Mouse (Mus musculus): ENCODE measurements around the gene Sptssa.
A peak's percentile ranks its signal among the peaks of the same experiment; 100 is the strongest.
"Not testable (repeated sequence)": the region's sequence is repeated elsewhere in the genome, so short reads cannot be mapped to it uniquely, and the experiment has no call there.

The Sptssa gene

GRCm38 (mm10) chr12:54656396-54657171 lies at the start of gene Sptssa:
Sptssa (minus strand) TSS chr12:54656573.
- DNase-seq: peak; percentile 96

- no peak for DNase-seq
Observed at GRCm38 (mm10) chr12:54699394-54699793, 43.0 kb upstream of the Sptssa start.

GRCm38 (mm10) chr12:54697791-54698250 lies 41.4 kb upstream of the Sptssa start:
- DNase-seq: peak; percentile 36

- DNase-seq: peak; percentile 50
Observed at GRCm38 (mm10) chr12:54697003-54697597, 40.7 kb upstream of the Sptssa start.

GRCm38 (mm10) chr12:54696242-54697002 lies 40.0 kb upstream of the Sptssa start:
- peak; percentile 98 for DNase-seq

GRCm38 (mm10) chr12:54695511-54696241 lies 39.3 kb upstream of the Sptssa start, which contains the start of gene Eapp:
Eapp (minus strand) TSS chr12:54695897.
- DNase-seq: peak; percentile 95

GRCm38 (mm10) chr12:54694847-54695510 lies 38.6 kb upstream of the Sptssa start:
- DNase-seq: no peak

GRCm38 (mm10) chr12:54689082-54689481 lies 32.7 kb upstream of the Sptssa start:
- DNase-seq: no peak

GRCm38 (mm10) chr12:54683182-54683581 lies 26.8 kb upstream of the Sptssa start:
- DNase-seq: no peak

- no peak for DNase-seq
Observed at GRCm38 (mm10) chr12:54676709-54677108, 20.3 kb upstream of the Sptssa start.

GRCm38 (mm10) chr12:54675396-54675795 lies 19.0 kb upstream of the Sptssa start:
- DNase-seq: no peak

GRCm38 (mm10) chr12:54671262-54671661 lies 14.9 kb upstream of the Sptssa start:
- no peak for DNase-seq

- DNase-seq: no peak
Observed at GRCm38 (mm10) chr12:54668141-54668540, 11.8 kb upstream of the Sptssa start.

GRCm38 (mm10) chr12:54665526-54665925 lies 9.2 kb upstream of the Sptssa start:
- DNase-seq: no peak

GRCm38 (mm10) chr12:54661470-54661869 lies 5.1 kb upstream of the Sptssa start:
- DNase-seq: not testable (repeated sequence)

GRCm38 (mm10) chr12:54659901-54660300 lies 3.5 kb upstream of the Sptssa start:
- no peak for DNase-seq

GRCm38 (mm10) chr12:54658425-54659092 lies 2.2 kb upstream of the Sptssa start:
- no peak for DNase-seq

GRCm38 (mm10) chr12:54657951-54658350 lies 1.6 kb upstream of the Sptssa start:
- no peak for DNase-seq

GRCm38 (mm10) chr12:54657226-54657625 lies 853 bp upstream of the Sptssa start:
- DNase-seq: no peak

- no peak for DNase-seq
Observed at GRCm38 (mm10) chr12:54656039-54656395, 356 bp downstream of the Sptssa start.

- no peak for DNase-seq
Observed at GRCm38 (mm10) chr12:54655292-54656038, 908 bp downstream of the Sptssa start.
